8 mouse cellular contexts compared by ENCODE assay signal in genomic region chr1:193386136-193386535, GRCm38 (mm10). TPM values are rescaled to one million over a fixed set of nuclear protein-coding genes. Genes with fewer than 3 reads are reported as not detected.
DNase-seq lines count a peak whose midpoint lies in the region; ATAC-seq and TF ChIP-seq lines count a peak whose summit lies in the region.

No protein-coding gene starts in this region.

- H3K4me3 ChIP-seq in E14TG2a.4 (replicated peaks; ENCODE audit: low read length): no peak overlapping the region
- no peak overlapping the region for H3K4me3 ChIP-seq in forebrain, embryonic 15.5 days
- H3K4me3 ChIP-seq in layer of hippocampus, adult 2 months: no peak overlapping the region

- peak; percentile 32 for ATAC-seq in forebrain, embryonic 15.5 days (replicated peaks)
- peak; percentile 43 to 50; a peak in 1 of 4 replicates for ATAC-seq in hematopoietic stem cell, adult 5-6 weeks (replicated peaks in 1 of 2; ENCODE audit: insufficient read depth in 1 of 2, low FRiP score in 2 of 2, low TSS enrichment in 1 of 2, low read depth in 1 of 2, poor library complexity in 2 of 2, severe bottlenecking in 2 of 2)

- peak overlapping the region; percentile 12 for H3K27ac ChIP-seq in forebrain, embryonic 15.5 days (replicated peaks)
- no peak overlapping the region for H3K27ac ChIP-seq in layer of hippocampus, adult 2 months

- DNase-seq in brain, embryonic 14.5 days (ENCODE audit: low read depth): peak; percentile 94
- DNase-seq in layer of hippocampus, adult 2 months (ENCODE audit: low spot score in 2 of 2): peak; percentile 69 to 83
- peak; percentile 79 for DNase-seq in lung, postnatal 25 days (ENCODE audit: low spot score)
- DNase-seq in retina, postnatal 7 days (ENCODE audit: low read depth, low spot score): peak; percentile 85
- peak; percentile 62 for DNase-seq in urinary bladder, adult 2 months (ENCODE audit: low spot score)

- peaks cover 13% of the 10 kb centered on the region; the same call in 1 of the 2 replicates for H3K27me3 ChIP-seq in E14TG2a.4 (ENCODE audit: insufficient read depth, low read length)
- no peaks in the 10 kb centered on the region for H3K27me3 ChIP-seq in forebrain, embryonic 15.5 days

- no peaks in the 10 kb centered on the region for H3K9me3 ChIP-seq in E14TG2a.4 (ENCODE audit: low read length)
- no peaks in the 10 kb centered on the region for H3K9me3 ChIP-seq in forebrain, embryonic 15.5 days

- no peak overlapping the region for H3K4me2 ChIP-seq in forebrain, embryonic 15.5 days (replicated peaks)

- peaks cover 14% of the 10 kb centered on the region for H3K4me1 ChIP-seq in E14TG2a.4 (replicated peaks; ENCODE audit: low read depth, low read length)
- peaks cover 49% of the 10 kb centered on the region for H3K4me1 ChIP-seq in forebrain, embryonic 15.5 days

- H3K36me3 ChIP-seq in E14TG2a.4 (ENCODE audit: insufficient read depth, low read length): no peaks in the 10 kb centered on the region
- H3K36me3 ChIP-seq in forebrain, embryonic 15.5 days: no peaks in the 10 kb centered on the region

- no peak overlapping the region for H3K9ac ChIP-seq in forebrain, embryonic 15.5 days (replicated peaks)

- no peak for TF ChIP-seq POLR2A in brain, embryonic 14.5 days (IDR thresholded peaks at IDR 0.05; ENCODE audit: borderline replicate concordance, extremely low read depth, insufficient read depth, insufficient read length, poor library complexity, severe bottlenecking)

- peak; percentile 79 for TF ChIP-seq CTCF in E14TG2a.4 (conservative IDR thresholded peaks at IDR 0.05; ENCODE audit: low read length)
- peak; percentile 89 for TF ChIP-seq CTCF in brain, embryonic 14.5 days (IDR thresholded peaks at IDR 0.05; ENCODE audit: borderline replicate concordance, extremely low read depth, insufficient read depth, insufficient read length)
- TF ChIP-seq CTCF in layer of hippocampus, adult 2 months (conservative IDR thresholded peaks at IDR 0.05): peak; percentile 99

- 0% methylated on average over 5 of the region's 5 CpGs for WGBS in forebrain, embryonic 15.5 days

RNA-seq across cellular contexts. Expression of gene Camk1g, which starts 16.0 kb away (rescaled TPM):
- polyA plus RNA-seq in brain, embryonic 14.5 days (2012; rRNA removed): 40.8 and 47.3 TPM in 2 replicates
- 43.6 and 44.8 TPM in 2 replicates for polyA plus RNA-seq in forebrain, embryonic 15.5 days (2015; fragmentation: Nextera tagmentation; extraction: Ambion mirVana)
- not detected in 2 replicates for total RNA-seq in hematopoietic stem cell, adult 5-6 weeks (2017)
- 10 to 100 TPM; 23.6 to 24.4 TPM for total RNA-seq in layer of hippocampus, adult 2 months (2021)
- 0.44 and 0.48 TPM in 2 replicates for polyA plus RNA-seq in urinary bladder, adult 2 months (2012; rRNA removed)

Comparison
In these comparisons a context has a peak if more than half of its experiments do, and no peak if none do; other contexts are left out.
1. RNA of gene Camk1g, which starts 16.0 kb away (polyA plus RNA-seq): 43.6 to 44.8 TPM in forebrain, embryonic 15.5 days and 40.8 to 47.3 TPM in brain, embryonic 14.5 days; 0.44 to 0.48 TPM in urinary bladder, adult 2 months; every median in the first group is over 10 times any median in the second.
2. Peak in every context shown above with its lines, with median percentiles within 50 percentile points of each other: CTCF ChIP-seq and DNase-seq.